9 mouse cellular contexts compared by ENCODE assay signal in the genomic region with DNA sequence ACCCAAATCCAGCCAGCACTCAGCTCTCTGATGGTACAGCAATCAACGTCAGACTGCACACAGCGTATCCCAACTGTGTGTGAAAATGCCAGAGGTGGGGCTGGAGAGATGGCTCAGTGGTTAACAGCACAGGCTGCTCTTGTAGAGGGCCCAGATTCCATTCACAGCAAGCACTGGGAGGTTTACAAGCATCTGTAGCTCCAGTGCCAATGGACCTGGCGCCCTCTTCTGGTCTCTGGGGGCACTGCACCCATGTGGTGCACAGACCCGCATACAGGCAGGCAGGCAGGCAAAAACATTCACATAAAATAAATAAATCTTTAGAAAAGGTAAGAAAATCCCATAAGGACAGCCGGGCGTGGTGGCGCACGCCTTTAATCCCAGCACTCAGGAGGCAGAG. TPM values are rescaled to one million over a fixed set of nuclear protein-coding genes. Genes with fewer than 3 reads are reported as not detected.
A peak's percentile ranks its signal among the peaks of the same experiment; 100 is the strongest.
DNase-seq lines count a peak whose midpoint lies in the region; ATAC-seq and TF ChIP-seq lines count a peak whose summit lies in the region.
"Had no signal": no experiment of that assay in that cellular context is flagged by ENCODE, and none has a peak within 500 bp of the region (broad histone marks: within the 10 kb centered on the region; RNA-seq: fewer than 3 reads in every experiment).

No protein-coding gene starts in this region.

- H3K4me2 ChIP-seq in liver, embryonic 14.5 days (ENCODE audit: low read depth), result peak overlapping the region; percentile 79; the same call in 1 of the 2 replicates

- no peaks in the 10 kb centered on the region for H3K27me3 ChIP-seq in kidney, adult 2 months (replicated peaks; ENCODE audit: control insufficient read depth, insufficient read depth, low read length)
- no peaks in the 10 kb centered on the region for H3K27me3 ChIP-seq in E14TG2a.4 (ENCODE audit: insufficient read depth, low read length)
- H3K27me3 ChIP-seq in liver, embryonic 14.5 days (ENCODE audit: control insufficient read depth, insufficient read depth, low read length), result no peaks in the 10 kb centered on the region

- DNase-seq in kidney, adult 2 months, result no peak
- no peak for DNase-seq in kidney, adult 8-10 months
- peak; percentile 10 for DNase-seq in brain, adult 2 months (ENCODE audit: low read depth, low spot score)
- no peak for DNase-seq in liver, embryonic 14.5 days (ENCODE audit: low read depth in 3 of 3, low spot score in 3 of 3)
- no peak for DNase-seq in MN1 (ENCODE audit: low spot score)
- DNase-seq in frontal cortex, postnatal 14 days (ENCODE audit: low spot score in 2 of 2), result no peak

- H3K9me3 ChIP-seq in E14TG2a.4 (ENCODE audit: low read length), result no peaks in the 10 kb centered on the region
- H3K9me3 ChIP-seq in liver, embryonic 14.5 days (ENCODE audit: control insufficient read depth, low read length), result no peaks in the 10 kb centered on the region

- 59% methylated on average over 8 of the region's 8 CpGs for WGBS in kidney, adult 2 months
- 63% methylated on average over 8 of the region's 8 CpGs for WGBS in liver, embryonic 14.5 days (ENCODE audit: insufficient replicate concordance)

- TF ChIP-seq EP300 in liver, embryonic 14.5 days (IDR thresholded peaks at IDR 0.05; ENCODE audit: low read depth), result no peak

- H3K4me1 ChIP-seq in kidney, adult 2 months (ENCODE audit: control insufficient read depth, insufficient read depth, low read length), result 0 out of 2 replicates have a peak, but pooled peaks cover 5% of the 10 kb centered on the region
- H3K4me1 ChIP-seq in E14TG2a.4 (replicated peaks; ENCODE audit: low read depth, low read length), result peaks cover 77% of the 10 kb centered on the region
- peaks cover 10 to 15% of the 10 kb centered on the region in 2 experiments for H3K4me1 ChIP-seq in liver, embryonic 14.5 days (replicated peaks; ENCODE audit: control insufficient read depth in 2 of 2, insufficient read depth in 2 of 2, low read length in 1 of 2)

- TF ChIP-seq POLR2A in kidney, adult 2 months (IDR thresholded peaks at IDR 0.05; ENCODE audit: low read depth, low read length), result no peak

- peak; percentile 51 for TF ChIP-seq CTCF in kidney, adult 2 months (conservative IDR thresholded peaks at IDR 0.05; ENCODE audit: insufficient read depth, insufficient read length, low read depth, low read length)
- TF ChIP-seq CTCF in E14TG2a.4 (conservative IDR thresholded peaks at IDR 0.05; ENCODE audit: low read length), result peak; percentile 96
- peak; percentile 91 for TF ChIP-seq CTCF in liver, embryonic 14.5 days (IDR thresholded peaks at IDR 0.05; ENCODE audit: low read depth)

- ATAC-seq in liver, embryonic 14.5 days (ENCODE audit: insufficient read depth), result peak; percentile 36; the same call in 1 of the 2 replicates

- no peak overlapping the region for H3K9ac ChIP-seq in liver, embryonic 14.5 days (replicated peaks)
- H3K9ac ChIP-seq: embryonic facial prominence, embryonic 13.5 days had no signal

- H3K27ac ChIP-seq in kidney, adult 2 months (ENCODE audit: insufficient read depth, low read depth, low read length), result no peak overlapping the region
- H3K27ac ChIP-seq in liver, embryonic 14.5 days, result no peak overlapping the region
- H3K27ac ChIP-seq: embryonic facial prominence, embryonic 13.5 days had no signal

- H3K36me3 ChIP-seq in kidney, adult 2 months (ENCODE audit: control insufficient read depth, insufficient read depth, low read length), result no peaks in the 10 kb centered on the region; the same call in 1 of the 2 replicates
- H3K36me3 ChIP-seq in E14TG2a.4 (ENCODE audit: insufficient read depth, low read length), result peaks cover 32% of the 10 kb centered on the region
- no peaks in the 10 kb centered on the region for H3K36me3 ChIP-seq in liver, embryonic 14.5 days (replicated peaks; ENCODE audit: control insufficient read depth, insufficient read depth, low read depth)
- H3K36me3 ChIP-seq: embryonic facial prominence, embryonic 13.5 days had no signal

- H3K4me3 ChIP-seq in kidney, adult 2 months (ENCODE audit: insufficient read depth, low read depth, low read length), result no peak overlapping the region
- H3K4me3 ChIP-seq in E14TG2a.4 (replicated peaks; ENCODE audit: low read length), result no peak overlapping the region
- no peak overlapping the region for H3K4me3 ChIP-seq in liver, embryonic 14.5 days (ENCODE audit: insufficient read depth in 1 of 2, low read depth in 2 of 2, low read length in 2 of 2)

RNA-seq across cellular contexts. Expression of a gene that starts 5.1 kb away (rescaled TPM):
- polyA plus RNA-seq in kidney, adult 2 months (2012; rRNA removed), result 0.16 TPM in 1 of 2 replicates, not detected in the other
- 0.02 TPM in 1 of 2 replicates, not detected in the other for polyA plus RNA-seq in liver, embryonic 14.5 days (2012; rRNA removed)
- not detected in 2 replicates for polyA plus RNA-seq in liver, embryonic 14.5 days (2014; fragmentation: Nextera tagmentation; extraction: Ambion mirVana)
- polyA plus RNA-seq: lung, embryonic 16.5 days had no signal

RNA-seq across cellular contexts. Expression of a gene that starts 13.8 kb away (rescaled TPM):
- polyA plus RNA-seq in kidney, adult 2 months (2012; rRNA removed), result 12.6 and 14.4 TPM in 2 replicates
- 2.9 and 3.7 TPM in 2 replicates for polyA plus RNA-seq in liver, embryonic 14.5 days (2012; rRNA removed)
- 1.5 and 1.6 TPM in 2 replicates for polyA plus RNA-seq in liver, embryonic 14.5 days (2014; fragmentation: Nextera tagmentation; extraction: Ambion mirVana)

RNA-seq across cellular contexts. Expression of a gene that starts 20.7 kb away (rescaled TPM):
- polyA plus RNA-seq in kidney, adult 2 months (2012; rRNA removed), result 5.5 and 5.7 TPM in 2 replicates
- polyA plus RNA-seq in liver, embryonic 14.5 days (2012; rRNA removed), result 0.38 and 0.39 TPM in 2 replicates
- 0.10 and 0.11 TPM in 2 replicates for polyA plus RNA-seq in liver, embryonic 14.5 days (2014; fragmentation: Nextera tagmentation; extraction: Ambion mirVana)

RNA-seq across cellular contexts. Expression of a gene that starts 24.2 kb away (rescaled TPM):
- polyA plus RNA-seq in kidney, adult 2 months (2012; rRNA removed), result 174 and 182 TPM in 2 replicates
- polyA plus RNA-seq in liver, embryonic 14.5 days (2012; rRNA removed), result 6.6 and 6.7 TPM in 2 replicates
- polyA plus RNA-seq in liver, embryonic 14.5 days (2014; fragmentation: Nextera tagmentation; extraction: Ambion mirVana), result 0.56 and 0.86 TPM in 2 replicates

RNA-seq across cellular contexts. Expression of a gene that starts 24.4 kb away (rescaled TPM):
- 1.8 and 2.1 TPM in 2 replicates for polyA plus RNA-seq in kidney, adult 2 months (2012; rRNA removed)
- 0.12 and 0.14 TPM in 2 replicates for polyA plus RNA-seq in liver, embryonic 14.5 days (2012; rRNA removed)
- 0.03 and 0.09 TPM in 2 replicates for polyA plus RNA-seq in liver, embryonic 14.5 days (2014; fragmentation: Nextera tagmentation; extraction: Ambion mirVana)
